Mouse (Mus musculus) layer of hippocampus, adult 18-20 months (tissue): ENCODE measurements at regions not wholly inside any gene's neighbourhood (a gene's known extent, or its start where the extent isn't known, plus 50 kb on each side); places are given as distances from the start of the nearest gene placed in this dataset.
"Not testable (repeated sequence)": the region's sequence is repeated elsewhere in the genome, so short reads cannot be mapped to it uniquely, and the experiment has no call there.

Experiments used
- DNase-seq, 2 experiments: peaks; one replicate each; pipeline ENCODE4 v3.0.0; 2022; ENCODE audit warnings: low spot score in 2 of 2

DNA sequence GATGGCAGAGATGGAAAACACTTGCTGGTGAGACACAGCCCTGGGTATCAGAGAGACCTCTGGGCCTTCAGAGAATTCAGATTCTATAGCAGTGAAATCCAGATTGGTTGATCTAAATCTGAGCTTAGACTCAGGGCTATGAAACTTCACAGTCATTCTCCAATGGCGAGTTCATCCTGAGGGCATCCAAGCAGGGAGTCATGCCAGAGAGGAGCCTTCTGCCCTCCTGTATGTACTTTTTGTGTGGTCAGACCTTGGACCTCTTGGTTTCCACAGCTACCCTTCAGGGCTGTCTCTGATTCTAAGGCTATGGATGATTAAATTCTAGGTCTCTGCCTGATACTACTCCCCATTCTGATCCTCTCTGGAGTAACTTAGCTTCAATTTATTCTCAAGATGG, 122.0 kb upstream of the Mettl15 start:
- no peak for DNase-seq

DNA sequence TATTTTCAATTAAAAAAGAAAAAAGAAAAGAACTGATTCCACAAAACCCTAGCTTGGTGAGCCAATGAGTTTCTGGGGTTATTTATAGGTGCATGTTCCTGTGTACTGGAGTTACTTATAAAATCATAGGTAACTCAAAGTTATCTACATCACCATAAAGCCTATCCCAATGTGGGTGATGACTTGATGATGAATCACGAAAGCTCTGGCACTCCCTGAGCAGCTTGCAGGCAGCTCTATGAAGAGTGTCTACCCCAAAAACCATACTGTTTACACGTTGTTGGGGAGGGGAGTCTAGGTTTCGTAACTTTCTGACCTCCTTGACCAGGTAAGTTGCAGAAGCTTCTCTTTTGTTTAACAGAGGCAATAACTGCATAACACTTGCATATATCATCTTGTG, 123.7 kb upstream of the Mettl15 start:
- DNase-seq: no peak

GRCm38 (mm10) chr2:109406591-109407079, 126.1 kb upstream of the Mettl15 start:
- DNase-seq: no peak

DNA sequence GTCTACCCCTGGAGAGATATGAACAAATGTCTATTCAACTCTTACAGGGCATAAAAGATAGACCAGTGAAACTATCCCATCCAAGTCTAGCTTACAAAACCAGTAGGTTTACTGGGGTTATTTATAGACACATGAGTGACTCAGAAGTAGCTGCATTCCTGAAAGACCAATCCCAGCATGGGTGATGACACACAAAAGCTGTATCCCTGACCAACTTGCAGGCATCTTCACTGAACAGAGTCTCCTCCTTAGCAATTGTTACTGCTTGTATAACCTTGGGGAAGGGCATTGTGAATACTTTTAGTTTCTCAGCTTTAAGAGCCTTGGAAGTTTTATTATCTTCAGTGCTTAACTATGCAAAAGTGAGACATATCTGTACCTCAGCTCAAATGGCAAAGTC, 139.6 kb upstream of the Mettl15 start:
- no peak for DNase-seq

DNA sequence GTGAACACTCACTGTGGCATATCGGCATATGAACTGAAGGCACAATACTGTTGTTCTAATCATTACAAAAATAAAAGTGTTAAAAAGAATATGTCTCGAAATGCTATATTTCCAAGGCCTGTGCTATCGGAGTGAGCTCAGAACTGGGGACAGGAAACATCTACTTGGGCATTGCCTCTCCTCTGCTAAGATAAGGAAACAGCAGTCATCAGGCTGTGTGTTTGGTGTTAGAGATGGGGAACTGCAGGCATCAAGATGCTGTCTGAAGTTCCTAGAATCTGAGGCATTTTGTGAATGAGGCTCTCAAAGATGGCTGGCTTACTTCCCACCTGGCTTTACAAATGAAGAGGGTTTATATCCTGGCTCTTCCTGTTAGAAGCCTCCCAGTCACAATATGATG, 150.6 kb upstream of the Mettl15 start:
- no peak for DNase-seq

GRCm38 (mm10) chr2:109442551-109443120, 162.1 kb upstream of the Mettl15 start:
- no peak for DNase-seq

DNA sequence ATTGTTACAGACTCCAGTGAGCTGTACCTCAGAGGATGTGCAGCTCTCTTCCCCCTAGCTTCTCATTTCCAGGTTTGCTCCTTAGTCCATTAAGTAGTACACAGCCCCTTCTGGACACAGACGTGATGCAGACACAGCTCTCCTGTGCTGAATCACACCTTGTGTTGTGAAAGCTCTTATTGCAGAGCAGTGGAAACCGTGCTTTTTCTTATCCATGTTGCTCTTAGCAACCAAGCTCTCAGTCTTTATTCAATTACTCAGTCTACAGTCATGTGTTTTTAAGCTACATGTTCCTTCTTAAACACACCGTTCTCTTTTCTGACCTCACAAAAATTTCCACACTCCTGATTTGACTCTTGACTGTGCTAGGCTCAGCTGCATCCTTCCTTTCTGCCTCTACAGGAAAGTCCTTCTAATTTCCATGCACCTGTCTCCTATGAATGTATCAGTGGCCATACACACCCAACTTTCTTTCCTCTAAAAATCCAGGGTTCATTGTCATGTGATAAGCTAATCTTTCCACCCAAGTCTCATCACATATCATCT, 163.0 kb upstream of the Mettl15 start:
- DNase-seq: no peak

GRCm38 (mm10) chr2:109462246-109462645, 181.7 kb upstream of the Mettl15 start:
- DNase-seq: not testable (repeated sequence)

- DNase-seq: no peak
Observed at GRCm38 (mm10) chr2:109484306-109484705, 190.2 kb upstream of the Bdnf start.

- no peak for DNase-seq
Observed at GRCm38 (mm10) chr2:109487591-109487990, 186.9 kb upstream of the Bdnf start.

GRCm38 (mm10) chr2:109502186-109502585, 172.3 kb upstream of the Bdnf start:
- peak; percentile 4 to 30 for DNase-seq

DNA sequence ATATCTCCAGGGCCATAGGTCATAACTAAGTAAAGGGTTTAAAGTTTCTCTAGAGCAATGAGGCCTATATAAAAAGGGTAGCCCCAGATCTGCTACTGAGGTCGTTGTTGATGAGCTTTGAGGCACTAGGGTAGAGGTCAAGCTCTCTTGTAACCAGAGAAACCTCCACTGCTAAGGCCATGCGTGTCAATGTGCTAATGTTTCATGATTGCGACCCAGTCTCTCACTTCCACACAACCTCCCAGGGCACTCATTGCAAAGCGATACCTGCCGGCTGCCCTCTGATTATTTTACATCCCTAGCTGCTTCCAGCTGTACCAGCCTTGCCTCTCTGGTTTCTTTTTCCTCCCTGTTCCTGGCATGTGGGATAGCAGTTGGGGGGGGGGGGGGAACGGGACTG, 169.6 kb upstream of the Bdnf start:
- no peak for DNase-seq

DNA sequence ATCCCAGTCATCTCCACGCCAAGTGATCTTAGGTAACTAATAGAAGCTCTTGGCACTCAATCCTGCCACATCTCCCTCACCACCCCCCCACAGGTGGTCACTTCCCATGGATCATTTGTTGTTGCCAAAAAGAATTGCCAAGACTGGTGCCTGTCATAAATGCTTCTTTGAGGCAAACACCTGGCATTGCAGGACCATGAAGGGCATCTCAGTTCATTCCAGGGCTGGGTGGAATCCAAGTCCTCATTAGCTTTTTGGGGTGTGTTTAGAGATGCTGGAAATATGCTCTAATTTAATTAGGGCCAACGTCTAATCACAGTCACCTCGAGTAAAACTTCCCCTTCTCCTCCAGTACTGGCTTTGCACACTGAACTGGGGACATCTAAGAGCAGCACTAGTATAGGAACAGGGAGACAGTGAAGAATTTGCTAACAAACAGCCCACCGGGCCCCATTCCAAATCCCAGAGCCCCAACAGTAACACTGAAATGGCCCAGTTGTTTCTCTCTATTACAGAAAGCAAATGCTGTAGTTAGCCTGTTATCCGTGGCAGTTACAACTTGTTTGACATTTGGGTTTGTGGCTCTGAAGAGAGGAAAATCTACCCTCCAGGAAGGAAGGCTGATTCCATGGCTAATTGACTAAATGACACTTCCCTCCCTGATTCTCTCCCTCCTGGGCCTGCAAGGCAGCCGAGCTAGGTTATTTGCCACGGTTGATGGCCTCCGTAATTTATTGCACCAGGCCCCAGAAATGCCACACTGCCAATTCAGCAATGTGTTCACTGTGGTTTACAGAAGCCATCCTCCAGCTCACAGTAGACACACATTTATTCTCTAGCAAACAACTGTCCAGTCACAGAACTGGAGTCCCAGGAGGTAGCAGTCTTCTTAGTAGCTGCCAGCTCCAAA, 164.2 kb upstream of the Bdnf start:
- no peak for DNase-seq

DNA sequence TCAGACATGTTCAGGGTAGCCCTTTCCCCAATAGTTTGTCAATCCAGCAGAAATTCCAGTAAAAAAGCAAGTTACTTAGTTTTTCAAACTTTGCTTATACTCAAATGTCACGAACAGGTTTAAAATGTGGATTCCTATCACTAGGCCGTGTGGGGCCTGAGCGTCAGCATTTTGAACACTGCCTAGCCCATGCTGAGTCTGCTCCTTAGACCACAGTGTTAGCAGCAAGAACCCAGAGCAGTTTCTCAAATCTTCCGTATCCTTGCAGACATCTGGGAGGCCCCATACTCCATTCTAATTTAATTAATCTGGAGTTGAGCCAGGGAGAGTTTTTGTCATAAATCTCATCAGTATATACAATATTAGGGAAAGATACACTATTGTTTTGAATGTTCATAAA, 163.4 kb upstream of the Bdnf start:
- DNase-seq: no peak

- DNase-seq: no peak
Observed at GRCm38 (mm10) chr2:109519261-109519660, 155.2 kb upstream of the Bdnf start.

DNA sequence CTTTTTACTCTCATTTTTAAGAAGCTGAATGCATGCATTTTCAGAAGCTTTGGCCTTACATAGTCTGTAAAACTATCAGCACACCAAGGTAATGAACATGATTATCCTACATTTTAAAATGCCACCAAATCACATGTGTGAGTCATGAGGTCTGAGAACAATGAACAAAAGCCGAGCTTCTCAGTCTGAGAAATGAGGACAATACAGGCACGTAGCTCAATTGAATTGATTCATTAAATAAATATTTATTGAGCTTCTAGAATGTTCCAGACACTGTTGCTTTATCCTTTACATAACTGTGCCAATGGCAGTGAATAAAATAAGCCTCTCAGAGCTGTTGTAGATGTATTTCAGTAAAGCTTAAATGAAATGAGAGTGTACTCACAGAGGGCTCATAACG, 154.0 kb upstream of the Bdnf start:
- no peak for DNase-seq

- DNase-seq: no peak
Observed at GRCm38 (mm10) chr2:109539519-109539918, 135.0 kb upstream of the Bdnf start.

DNA sequence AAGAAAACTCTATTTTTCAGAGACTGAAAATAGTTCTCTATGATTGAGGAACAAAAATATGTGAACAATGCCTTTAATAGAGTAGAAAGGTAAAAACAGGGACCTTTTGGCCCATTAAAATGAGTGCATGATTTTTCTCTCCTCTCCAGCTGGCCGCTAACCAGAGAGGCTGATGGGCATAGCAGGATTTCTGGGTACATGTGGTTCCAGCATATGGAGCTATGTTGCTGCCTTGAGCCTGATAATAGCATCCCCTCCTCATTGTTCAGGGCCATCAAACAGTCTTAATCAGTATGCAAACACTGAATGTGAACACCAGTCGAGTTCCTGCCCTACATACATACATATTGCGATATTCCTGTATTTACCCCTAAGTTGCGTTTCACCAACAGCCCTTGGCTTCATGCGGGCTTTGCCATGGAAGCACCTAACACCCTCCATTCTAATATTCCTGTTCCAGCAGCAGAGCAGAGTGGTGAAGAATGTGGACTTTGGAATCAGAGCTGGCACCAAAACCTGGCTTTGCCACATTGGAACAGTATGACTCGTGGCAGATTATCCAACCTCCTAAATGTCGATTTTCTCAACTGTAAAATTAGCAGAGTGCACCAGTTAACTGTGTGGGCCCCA, 127.9 kb upstream of the Bdnf start:
- peak in 1 of 2 experiments; percentile 20 for DNase-seq

- no peak for DNase-seq
Observed at GRCm38 (mm10) chr2:109554644-109555043, 119.9 kb upstream of the Bdnf start.

- peak in 1 of 2 experiments; percentile 25 for DNase-seq
Observed at GRCm38 (mm10) chr2:109559088-109560030, 115.1 kb upstream of the Bdnf start.

- DNase-seq: no peak
Observed at GRCm38 (mm10) chr2:109562996-109563395, 111.5 kb upstream of the Bdnf start.
